Mouse (Mus musculus): ENCODE data around the gene Gtf2f2. TPM values are rescaled to one million over a fixed set of nuclear protein-coding genes. Genes with fewer than 3 reads are reported as not detected.

The Gtf2f2 gene
- polyA plus RNA-seq, 1 experiment from 2014 or later = 55.9 TPM

GRCm38 (mm10) chr14:75990936-75991335 is 19.7 kb downstream of the Gtf2f2 start:
- Histone ChIP-seq H3K4me1 (ENCODE audit: control insufficient read depth, insufficient read depth, low read length) (no peaks in the 10 kb centered on the region), H3K36me3 (replicated peaks; ENCODE audit: control insufficient read depth, insufficient read depth, low read depth, low read length) (no peaks in the 10 kb centered on the region), H3K4me2 (ENCODE audit: low read depth, low read length) (no peak overlapping the region), H3K27ac (replicated peaks; ENCODE audit: low read depth, low read length) (no peak overlapping the region), H3K9ac (replicated peaks; ENCODE audit: low read length) (no peak overlapping the region), H3K9me3 (replicated peaks; ENCODE audit: control insufficient read depth, low read length) (no peaks in the 10 kb centered on the region), H3K4me3 (ENCODE audit: low read depth, low read length) (no peak overlapping the region), H3K27me3 (ENCODE audit: control insufficient read depth, insufficient read depth, low read length) (no peaks in the 10 kb centered on the region)
- WGBS = 90% methylated on average over 6 of the region's 6 CpGs
- ATAC-seq (replicated peaks; ENCODE audit: insufficient number of reproducible peaks, low FRiP score, low TSS enrichment, low read depth) (no peak), DNase-seq (ENCODE audit: low spot score) (no peak)

GRCm38 (mm10) chr14:75989168-75989567 is 21.5 kb downstream of the Gtf2f2 start:
- H3K36me3 ChIP-seq (replicated peaks; ENCODE audit: control insufficient read depth, insufficient read depth, low read depth, low read length) = no peaks in the 10 kb centered on the region
- H3K4me2 ChIP-seq (ENCODE audit: low read depth, low read length) = no peak overlapping the region
- H3K9ac ChIP-seq (replicated peaks; ENCODE audit: low read length) = no peak overlapping the region
- H3K27ac ChIP-seq (replicated peaks; ENCODE audit: low read depth, low read length) = no peak overlapping the region
- no peak overlapping the region for H3K4me3 ChIP-seq (ENCODE audit: low read depth, low read length)
- ATAC-seq (replicated peaks; ENCODE audit: insufficient number of reproducible peaks, low FRiP score, low TSS enrichment, low read depth) (no peak), DNase-seq (ENCODE audit: low spot score) (no peak)
- no peaks in the 10 kb centered on the region for H3K4me1 ChIP-seq (ENCODE audit: control insufficient read depth, insufficient read depth, low read length)
- 75% methylated on average over 1 of the region's 1 CpGs for WGBS
- H3K27me3 ChIP-seq (ENCODE audit: control insufficient read depth, insufficient read depth, low read length) = no peaks in the 10 kb centered on the region
- no peaks in the 10 kb centered on the region for H3K9me3 ChIP-seq (replicated peaks; ENCODE audit: control insufficient read depth, low read length)

- Histone ChIP-seq H3K9ac (replicated peaks; ENCODE audit: low read length) (no peak overlapping the region), H3K4me1 (ENCODE audit: control insufficient read depth, insufficient read depth, low read length) (no peaks in the 10 kb centered on the region), H3K27ac (replicated peaks; ENCODE audit: low read depth, low read length) (no peak overlapping the region), H3K4me2 (ENCODE audit: low read depth, low read length) (no peak overlapping the region), H3K27me3 (ENCODE audit: control insufficient read depth, insufficient read depth, low read length) (no peaks in the 10 kb centered on the region), H3K9me3 (replicated peaks; ENCODE audit: control insufficient read depth, low read length) (no peaks in the 10 kb centered on the region), H3K36me3 (replicated peaks; ENCODE audit: control insufficient read depth, insufficient read depth, low read depth, low read length) (no peaks in the 10 kb centered on the region), H3K4me3 (ENCODE audit: low read depth, low read length) (no peak overlapping the region)
- no peak for ATAC-seq (replicated peaks; ENCODE audit: insufficient number of reproducible peaks, low FRiP score, low TSS enrichment, low read depth)
- 90% methylated on average over 7 of the region's 7 CpGs for WGBS
- DNase-seq (ENCODE audit: low spot score) = no peak
Measured at GRCm38 (mm10) chr14:75986878-75987483, 23.7 kb downstream of the Gtf2f2 start.

GRCm38 (mm10) chr14:75985112-75985511 is 25.6 kb downstream of the Gtf2f2 start:
- no peak for DNase-seq (ENCODE audit: low spot score)
- ATAC-seq (replicated peaks; ENCODE audit: insufficient number of reproducible peaks, low FRiP score, low TSS enrichment, low read depth) = no peak
- no peaks in the 10 kb centered on the region for H3K9me3 ChIP-seq (replicated peaks; ENCODE audit: control insufficient read depth, low read length)
- H3K4me1 ChIP-seq (ENCODE audit: control insufficient read depth, insufficient read depth, low read length) = no peaks in the 10 kb centered on the region
- no peaks in the 10 kb centered on the region for H3K36me3 ChIP-seq (replicated peaks; ENCODE audit: control insufficient read depth, insufficient read depth, low read depth, low read length)
- H3K27me3 ChIP-seq (ENCODE audit: control insufficient read depth, insufficient read depth, low read length) = no peaks in the 10 kb centered on the region
- H3K9ac ChIP-seq (replicated peaks; ENCODE audit: low read length) = no peak overlapping the region
- H3K4me3 ChIP-seq (ENCODE audit: low read depth, low read length) = no peak overlapping the region
- H3K27ac ChIP-seq (replicated peaks; ENCODE audit: low read depth, low read length) = no peak overlapping the region
- 63% methylated on average over 4 of the region's 4 CpGs for WGBS
- no peak overlapping the region for H3K4me2 ChIP-seq (ENCODE audit: low read depth, low read length)

- H3K4me2 ChIP-seq (ENCODE audit: low read depth, low read length) = no peak overlapping the region
- H3K27me3 ChIP-seq (ENCODE audit: control insufficient read depth, insufficient read depth, low read length) = no peaks in the 10 kb centered on the region
- 80% methylated on average over 2 of the region's 2 CpGs for WGBS
- H3K9ac ChIP-seq (replicated peaks; ENCODE audit: low read length) = no peak overlapping the region
- no peaks in the 10 kb centered on the region for H3K4me1 ChIP-seq (ENCODE audit: control insufficient read depth, insufficient read depth, low read length)
- no peaks in the 10 kb centered on the region for H3K9me3 ChIP-seq (replicated peaks; ENCODE audit: control insufficient read depth, low read length)
- H3K27ac ChIP-seq (replicated peaks; ENCODE audit: low read depth, low read length) = no peak overlapping the region
- no peak overlapping the region for H3K4me3 ChIP-seq (ENCODE audit: low read depth, low read length)
- DNase-seq (ENCODE audit: low spot score) (no peak), ATAC-seq (replicated peaks; ENCODE audit: insufficient number of reproducible peaks, low FRiP score, low TSS enrichment, low read depth) (no peak)
- no peaks in the 10 kb centered on the region for H3K36me3 ChIP-seq (replicated peaks; ENCODE audit: control insufficient read depth, insufficient read depth, low read depth, low read length)
Measured at GRCm38 (mm10) chr14:75983891-75984290, 26.8 kb downstream of the Gtf2f2 start.

- no peak for DNase-seq (ENCODE audit: low spot score)
- Histone ChIP-seq H3K4me1 (ENCODE audit: control insufficient read depth, insufficient read depth, low read length) (no peaks in the 10 kb centered on the region), H3K9me3 (replicated peaks; ENCODE audit: control insufficient read depth, low read length) (no peaks in the 10 kb centered on the region), H3K27ac (replicated peaks; ENCODE audit: low read depth, low read length) (no peak overlapping the region), H3K9ac (replicated peaks; ENCODE audit: low read length) (no peak overlapping the region), H3K27me3 (ENCODE audit: control insufficient read depth, insufficient read depth, low read length) (no peaks in the 10 kb centered on the region), H3K4me3 (ENCODE audit: low read depth, low read length) (no peak overlapping the region), H3K4me2 (ENCODE audit: low read depth, low read length) (no peak overlapping the region), H3K36me3 (replicated peaks; ENCODE audit: control insufficient read depth, insufficient read depth, low read depth, low read length) (no peaks in the 10 kb centered on the region)
- 94% methylated on average over 3 of the region's 3 CpGs for WGBS
- no peak for ATAC-seq (replicated peaks; ENCODE audit: insufficient number of reproducible peaks, low FRiP score, low TSS enrichment, low read depth)
Measured at GRCm38 (mm10) chr14:75981231-75981630, 29.4 kb downstream of the Gtf2f2 start.

DNA sequence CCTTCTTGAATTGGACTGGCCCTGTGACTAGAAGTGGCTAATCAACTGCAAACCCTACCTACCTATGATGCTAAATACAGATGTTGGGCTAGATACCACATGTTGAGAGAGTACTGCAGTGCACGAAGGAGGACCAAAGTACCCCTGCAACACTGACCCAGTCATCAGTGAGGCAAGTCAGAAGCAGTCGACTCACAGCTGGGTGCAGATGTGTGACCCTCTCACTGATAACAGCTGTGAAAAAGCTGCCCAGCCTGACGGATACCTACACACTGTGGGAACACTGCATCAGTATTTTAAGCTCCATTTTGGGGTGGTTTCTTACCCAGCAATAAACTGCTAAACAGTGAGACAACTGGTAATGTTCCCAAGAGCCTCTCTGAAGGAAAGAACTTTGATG is 34.6 kb downstream of the Gtf2f2 start:
- no peak overlapping the region for H3K9ac ChIP-seq (replicated peaks; ENCODE audit: low read length)
- WGBS = 57% methylated on average over 3 of the region's 3 CpGs

GRCm38 (mm10) chr14:75967291-75967690 is 43.4 kb downstream of the Gtf2f2 start:
- no peak overlapping the region for H3K27ac ChIP-seq (replicated peaks; ENCODE audit: low read depth, low read length)
- H3K27me3 ChIP-seq (ENCODE audit: control insufficient read depth, insufficient read depth, low read length) = no peaks in the 10 kb centered on the region
- H3K4me3 ChIP-seq (ENCODE audit: low read depth, low read length) = no peak overlapping the region
- H3K9ac ChIP-seq (replicated peaks; ENCODE audit: low read length) = no peak overlapping the region
- ATAC-seq (replicated peaks; ENCODE audit: insufficient number of reproducible peaks, low FRiP score, low TSS enrichment, low read depth) (no peak), DNase-seq (ENCODE audit: low spot score) (no peak)
- 90% methylated on average over 5 of the region's 5 CpGs for WGBS
- H3K4me2 ChIP-seq (ENCODE audit: low read depth, low read length) = no peak overlapping the region
- no peaks in the 10 kb centered on the region for H3K36me3 ChIP-seq (replicated peaks; ENCODE audit: control insufficient read depth, insufficient read depth, low read depth, low read length)
- no peaks in the 10 kb centered on the region for H3K9me3 ChIP-seq (replicated peaks; ENCODE audit: control insufficient read depth, low read length)
- no peaks in the 10 kb centered on the region for H3K4me1 ChIP-seq (ENCODE audit: control insufficient read depth, insufficient read depth, low read length)

More for the DNA sequence above, 34.6 kb downstream of the Gtf2f2 start:
- Histone ChIP-seq H3K27me3 (ENCODE audit: control insufficient read depth, insufficient read depth, low read length) (no peaks in the 10 kb centered on the region), H3K36me3 (replicated peaks; ENCODE audit: control insufficient read depth, insufficient read depth, low read depth, low read length) (no peaks in the 10 kb centered on the region), H3K27ac (replicated peaks; ENCODE audit: low read depth, low read length) (no peak overlapping the region), H3K4me1 (ENCODE audit: control insufficient read depth, insufficient read depth, low read length) (no peaks in the 10 kb centered on the region), H3K9me3 (replicated peaks; ENCODE audit: control insufficient read depth, low read length) (no peaks in the 10 kb centered on the region), H3K4me2 (ENCODE audit: low read depth, low read length) (no peak overlapping the region), H3K4me3 (ENCODE audit: low read depth, low read length) (no peak overlapping the region)
- ATAC-seq (replicated peaks; ENCODE audit: insufficient number of reproducible peaks, low FRiP score, low TSS enrichment, low read depth) (no peak), DNase-seq (ENCODE audit: low spot score) (no peak)

Measured in embryonic facial prominence, embryonic 11.5 days (tissue).